Mouse (Mus musculus): ENCODE measurements around the gene Tubb1.

Tubb1 gene

DNA sequence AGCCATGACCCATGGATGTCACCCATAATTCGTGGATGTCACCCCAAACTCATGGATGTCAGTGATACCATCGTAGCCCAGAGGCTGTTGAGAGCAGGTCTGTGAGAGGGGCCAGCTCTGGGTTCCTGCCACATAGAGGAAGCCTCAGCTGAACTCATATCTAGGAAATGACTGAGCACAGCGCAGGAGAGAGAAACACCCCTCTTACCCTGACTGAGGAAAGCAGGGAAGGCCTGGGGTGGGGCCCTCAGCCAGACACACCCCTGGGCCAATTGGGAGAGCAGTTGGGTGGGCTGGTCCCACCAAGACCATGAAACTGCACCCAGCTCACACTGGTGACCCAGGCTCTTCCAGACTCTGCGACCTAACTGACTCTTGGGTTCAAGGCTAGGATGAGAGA lies at the start of gene Tubb1:
Tubb1 (plus strand) TSS at position 343 of the 400 bp plus-strand sequence.
- DNase-seq = peak; percentile 79

DNA sequence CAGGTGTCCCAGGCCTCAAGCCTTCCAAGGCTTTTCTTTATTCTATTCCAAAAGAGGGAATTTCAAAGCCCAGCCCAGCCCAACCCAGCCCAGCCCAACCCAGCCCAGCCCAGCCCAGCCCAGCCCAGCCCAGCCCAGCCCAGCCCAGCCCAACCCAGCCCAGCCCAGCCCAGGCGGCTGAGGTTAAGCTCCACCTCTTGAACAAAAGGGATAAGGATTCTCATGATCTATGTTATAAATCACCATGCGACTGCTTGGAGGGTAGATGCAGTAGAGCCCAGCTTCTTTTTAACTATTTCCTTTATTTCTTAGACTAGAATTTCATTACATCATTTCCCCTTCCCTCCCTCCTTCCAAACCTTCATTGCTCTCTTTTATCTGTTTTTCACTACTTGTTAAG lies 40.3 kb upstream of the Tubb1 start:
- peak; percentile 42 for DNase-seq

DNA sequence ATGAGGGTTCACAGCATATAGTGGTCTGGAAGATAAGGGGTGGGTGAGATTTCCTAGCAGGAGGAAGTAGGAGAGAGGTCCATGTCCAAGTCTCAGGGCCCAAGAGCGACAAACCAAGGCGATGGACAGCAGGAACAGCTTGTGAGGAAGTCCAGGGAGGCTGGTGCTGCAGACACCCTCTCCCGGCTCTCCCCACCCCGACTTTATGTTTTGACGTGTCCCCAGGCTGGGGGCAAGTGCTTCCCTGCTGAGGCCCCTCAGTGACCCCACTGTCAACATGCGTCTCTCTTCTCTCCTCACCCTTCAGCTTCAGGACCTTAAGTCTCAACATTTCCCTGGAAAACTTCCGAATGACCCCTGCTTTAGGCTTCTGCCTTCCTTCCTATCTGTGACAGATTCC lies 37.4 kb upstream of the Tubb1 start:
- no peak for DNase-seq

DNA sequence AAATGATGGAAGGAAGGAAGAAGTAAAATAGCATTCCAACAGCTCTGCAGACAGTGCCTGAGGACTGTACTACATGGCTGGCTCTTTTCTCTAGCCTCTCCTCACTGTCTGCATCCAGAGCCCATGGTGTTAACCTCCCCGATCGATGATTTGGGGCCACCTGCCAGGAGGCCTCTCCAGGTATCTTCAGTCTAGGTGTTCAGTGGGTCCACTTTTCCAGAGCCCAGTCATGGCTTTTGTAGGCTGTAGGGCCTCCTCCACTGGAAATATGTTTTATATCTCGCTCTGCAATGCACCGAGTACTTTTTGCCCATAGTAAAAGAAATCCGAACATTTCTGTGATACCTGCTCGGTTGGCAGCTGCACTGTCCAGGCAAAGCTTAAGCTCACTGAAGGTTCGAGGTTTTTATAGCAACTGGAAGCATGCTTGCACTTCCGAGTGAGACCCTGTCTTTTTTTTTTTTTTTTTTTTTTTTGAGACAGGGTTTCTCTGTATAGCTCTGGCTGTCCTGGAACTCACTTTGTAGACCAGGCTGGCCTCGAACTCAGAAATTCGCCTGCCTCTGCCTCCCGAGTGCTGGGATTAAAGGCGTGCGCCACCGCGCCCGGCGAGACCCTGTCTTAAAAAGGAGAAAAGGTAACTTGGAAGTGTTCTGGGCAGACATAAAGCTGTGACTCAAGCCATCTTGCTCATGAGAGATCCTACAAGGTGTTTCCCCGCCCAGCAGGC lies 35.3 kb upstream of the Tubb1 start:
- no peak for DNase-seq

DNA sequence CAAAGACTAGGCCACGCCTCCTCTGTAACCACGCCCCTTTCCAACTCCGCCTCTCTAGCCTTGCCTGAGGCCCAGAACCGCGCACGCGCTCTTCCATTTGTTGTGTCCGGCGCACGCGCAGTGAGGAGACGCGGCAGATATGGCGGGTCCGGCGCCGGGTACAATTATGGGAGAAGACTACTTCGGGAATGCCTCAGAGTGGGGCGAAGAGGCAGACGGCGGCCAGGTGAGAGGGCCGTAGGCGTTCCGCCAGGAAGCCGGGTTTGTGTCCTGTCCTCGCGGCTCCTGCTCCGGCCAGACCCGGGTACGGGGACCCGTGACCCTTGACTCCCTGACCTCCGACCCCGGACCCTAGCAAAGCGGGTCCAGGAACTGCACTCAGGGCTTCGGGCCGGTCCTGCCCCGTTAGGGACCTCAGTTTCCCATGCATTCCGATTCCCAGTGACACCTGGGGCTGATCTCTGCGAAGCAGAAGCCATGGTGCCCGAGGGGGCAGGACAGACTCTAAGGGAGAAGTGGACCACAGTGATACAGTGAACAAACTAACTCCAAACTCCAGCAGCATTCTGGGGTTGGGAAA lies 34.7 kb upstream of the Tubb1 start, which contains the start of gene Nelfcd:
Nelfcd (plus strand) TSS at position 74 of the 580 bp plus-strand sequence.
- peak; percentile 99 for DNase-seq

DNA sequence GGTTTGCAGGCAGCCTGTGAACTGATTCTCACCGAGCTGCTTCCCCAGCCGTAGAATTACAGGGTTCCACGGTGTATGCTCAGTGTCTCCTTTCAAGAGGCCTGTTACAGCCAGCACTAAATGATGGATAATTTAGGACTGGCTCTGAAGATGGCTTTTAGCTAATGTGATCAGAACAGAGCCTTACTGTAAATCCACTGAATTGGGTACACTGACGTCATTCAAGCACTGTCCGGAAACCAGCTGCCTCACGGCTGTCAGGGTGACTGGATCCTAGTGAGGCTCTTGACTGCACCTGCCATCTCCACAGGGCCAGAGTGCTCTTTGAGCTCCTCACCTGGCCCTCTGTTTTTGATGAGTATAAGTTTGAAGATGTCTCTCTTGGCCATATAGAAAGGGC lies 29.4 kb upstream of the Tubb1 start:
- DNase-seq = no peak

DNA sequence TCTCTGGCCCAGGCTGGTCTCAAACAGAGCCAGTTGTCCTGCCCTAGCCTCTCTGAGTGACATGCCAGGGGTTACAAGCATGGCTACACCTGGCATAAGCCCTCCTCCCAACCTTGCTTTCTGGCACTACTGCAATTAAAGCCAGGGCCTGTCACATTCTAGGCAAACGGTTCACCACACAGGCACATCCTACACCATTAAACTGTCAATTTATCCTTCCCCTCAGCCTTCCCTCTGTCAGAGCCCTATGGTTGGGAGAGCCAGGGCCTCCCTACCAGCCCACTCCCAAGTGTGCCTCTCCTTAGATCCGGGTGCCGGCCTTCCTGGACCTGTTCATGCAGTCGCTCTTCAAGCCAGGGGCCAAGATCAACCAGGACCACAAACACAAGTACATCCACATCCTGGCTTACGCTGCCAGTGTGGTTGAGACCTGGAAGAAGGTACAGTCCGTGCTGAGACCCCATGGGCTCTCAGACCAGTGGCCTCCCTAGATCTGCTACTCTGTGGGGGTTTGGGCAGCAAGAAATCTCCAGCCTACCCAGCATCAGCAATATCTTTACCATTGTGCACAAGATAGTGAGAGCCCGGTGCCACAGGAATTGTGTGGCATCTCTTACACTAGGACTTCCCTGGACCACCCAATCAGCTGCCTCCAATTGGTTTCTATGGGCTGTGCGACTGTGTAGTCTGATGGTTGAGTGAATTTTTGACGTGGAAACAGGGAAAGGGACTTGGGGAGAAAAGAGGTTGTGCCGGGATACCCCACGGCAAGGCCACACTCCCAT lies 26.0 kb upstream of the Tubb1 start:
- DNase-seq = no peak

DNA sequence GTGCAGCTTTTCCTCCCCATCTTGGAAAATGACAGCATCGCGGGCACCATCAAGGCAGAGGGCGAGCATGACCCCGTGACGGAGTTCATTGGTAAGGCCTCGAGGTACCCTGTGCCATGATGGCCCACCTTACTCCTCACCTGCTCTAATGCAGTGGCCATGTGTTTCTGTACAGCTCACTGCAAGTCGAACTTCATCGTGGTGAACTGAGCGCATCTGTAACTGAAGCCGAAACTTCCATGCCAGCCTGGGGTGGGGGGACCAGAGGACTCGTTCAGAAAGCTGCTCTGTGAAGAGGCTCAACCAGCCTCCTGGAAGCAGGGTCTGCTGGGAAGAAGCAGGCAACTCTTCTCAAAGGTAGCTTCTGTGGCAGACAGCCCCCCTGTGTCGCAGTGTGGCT lies 23.6 kb upstream of the Tubb1 start:
- DNase-seq = no peak

DNA sequence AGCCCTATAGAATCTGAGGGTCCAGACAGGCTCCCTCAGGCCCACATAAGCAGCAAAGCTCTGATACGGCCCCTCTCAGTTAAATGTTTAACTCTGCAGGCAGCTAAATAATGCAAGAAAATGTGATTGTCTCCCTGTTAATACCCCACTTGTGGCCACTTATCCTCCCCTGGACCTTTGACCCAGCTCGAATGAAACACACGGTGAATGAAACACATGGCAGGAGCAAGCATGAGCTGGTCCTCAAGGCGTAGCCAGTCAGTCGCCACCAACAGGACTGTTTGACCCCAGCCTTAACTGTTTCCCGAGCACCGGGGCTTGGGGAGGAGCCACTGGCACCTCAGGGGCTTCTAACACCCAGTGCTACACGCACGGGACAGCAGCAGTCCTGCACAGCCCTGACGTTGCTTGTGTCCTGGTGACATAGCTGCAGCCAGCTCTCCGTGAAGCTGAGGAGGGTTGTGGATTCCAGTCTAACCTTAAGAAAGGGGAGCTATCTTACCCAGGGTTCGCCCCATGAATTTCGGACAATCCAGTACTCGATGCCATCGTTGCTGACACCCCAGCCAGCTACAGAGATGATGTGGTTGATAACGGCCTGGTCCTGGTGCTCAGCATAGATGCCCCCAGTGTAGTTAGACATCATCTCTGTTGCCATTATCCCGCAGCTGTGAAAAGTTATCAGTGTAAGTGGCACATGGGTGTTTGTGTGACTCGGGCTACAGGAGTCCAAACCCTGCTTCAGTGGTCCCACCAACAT lies 22.2 kb upstream of the Tubb1 start:
- no peak for DNase-seq

DNA sequence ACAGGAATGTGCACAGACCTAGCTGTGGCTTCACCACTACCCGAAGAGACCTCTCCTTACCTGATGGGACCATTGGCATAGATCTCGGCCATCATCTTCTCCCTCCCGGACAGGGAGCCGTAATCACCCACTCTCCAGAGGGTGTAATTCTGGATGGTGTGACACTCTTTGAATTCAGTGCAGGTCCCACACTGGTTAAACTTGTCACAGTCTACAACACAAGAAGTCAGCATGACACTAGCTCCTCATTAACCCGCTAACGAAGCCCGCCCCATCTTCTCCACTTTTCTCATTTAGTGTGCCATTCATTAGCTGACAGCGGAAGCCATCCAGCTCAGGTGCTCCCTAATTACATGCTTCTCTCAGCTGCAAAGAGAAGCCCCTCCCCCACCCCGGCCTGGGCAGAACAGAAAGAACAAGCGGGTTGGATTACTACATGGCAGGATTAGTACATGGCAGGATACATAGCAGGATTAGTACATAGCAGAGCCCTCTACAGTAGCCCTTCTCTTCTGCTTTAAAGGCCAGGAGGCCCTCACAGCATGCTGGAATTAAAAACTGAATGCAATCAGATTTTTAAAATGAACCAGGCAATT lies 21.4 kb upstream of the Tubb1 start:
- no peak for DNase-seq

DNA sequence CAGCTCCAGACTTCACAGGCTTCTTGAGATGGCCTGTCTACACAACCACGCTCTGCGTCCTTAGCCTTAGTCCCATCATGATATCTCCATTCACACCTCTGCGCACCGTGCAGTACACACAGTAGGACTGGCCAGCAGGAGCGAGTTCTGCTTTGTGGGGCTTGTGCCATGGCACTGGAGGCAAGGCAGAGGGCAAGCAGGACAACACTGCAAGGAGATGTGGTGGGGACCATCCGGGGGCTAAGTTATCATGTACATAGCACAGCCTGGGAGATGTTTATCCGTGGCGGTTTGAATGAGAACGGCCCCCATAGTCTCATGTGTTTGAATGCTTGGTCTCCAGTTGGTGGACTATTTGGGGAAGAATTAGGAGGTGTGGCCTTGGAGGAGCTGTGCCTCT lies 15.6 kb upstream of the Tubb1 start:
- DNase-seq = no peak

DNA sequence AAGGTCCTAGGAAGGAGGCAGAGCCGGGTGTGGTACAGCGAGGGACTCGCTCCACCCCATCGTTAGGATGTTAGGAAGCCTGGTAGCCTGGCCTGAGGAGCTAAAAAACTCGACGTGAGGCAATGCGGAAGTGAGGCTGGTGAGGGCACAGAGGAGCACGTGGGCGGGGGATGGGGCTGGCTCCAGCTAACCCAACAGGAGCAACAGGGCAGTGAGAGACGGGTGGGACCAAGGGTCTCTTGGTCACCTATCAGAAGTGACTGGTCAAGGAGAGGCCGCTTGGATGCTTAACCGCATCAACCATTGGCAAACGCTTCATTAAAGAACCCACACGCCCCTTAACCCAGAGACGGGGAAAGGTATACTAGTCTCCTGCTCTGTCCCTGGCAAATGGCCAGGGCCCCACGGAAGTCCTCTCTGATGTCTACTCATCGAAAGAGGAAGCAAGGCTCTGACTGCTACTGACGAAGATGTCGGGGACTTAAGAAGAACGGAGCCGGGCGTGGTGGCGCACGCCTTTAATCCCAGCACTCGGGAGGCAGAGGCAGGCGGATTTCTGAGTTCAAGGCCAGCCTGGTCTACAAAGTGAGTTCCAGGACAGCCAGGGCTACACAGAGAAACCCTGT lies 14.3 kb upstream of the Tubb1 start:
- DNase-seq = no peak

DNA sequence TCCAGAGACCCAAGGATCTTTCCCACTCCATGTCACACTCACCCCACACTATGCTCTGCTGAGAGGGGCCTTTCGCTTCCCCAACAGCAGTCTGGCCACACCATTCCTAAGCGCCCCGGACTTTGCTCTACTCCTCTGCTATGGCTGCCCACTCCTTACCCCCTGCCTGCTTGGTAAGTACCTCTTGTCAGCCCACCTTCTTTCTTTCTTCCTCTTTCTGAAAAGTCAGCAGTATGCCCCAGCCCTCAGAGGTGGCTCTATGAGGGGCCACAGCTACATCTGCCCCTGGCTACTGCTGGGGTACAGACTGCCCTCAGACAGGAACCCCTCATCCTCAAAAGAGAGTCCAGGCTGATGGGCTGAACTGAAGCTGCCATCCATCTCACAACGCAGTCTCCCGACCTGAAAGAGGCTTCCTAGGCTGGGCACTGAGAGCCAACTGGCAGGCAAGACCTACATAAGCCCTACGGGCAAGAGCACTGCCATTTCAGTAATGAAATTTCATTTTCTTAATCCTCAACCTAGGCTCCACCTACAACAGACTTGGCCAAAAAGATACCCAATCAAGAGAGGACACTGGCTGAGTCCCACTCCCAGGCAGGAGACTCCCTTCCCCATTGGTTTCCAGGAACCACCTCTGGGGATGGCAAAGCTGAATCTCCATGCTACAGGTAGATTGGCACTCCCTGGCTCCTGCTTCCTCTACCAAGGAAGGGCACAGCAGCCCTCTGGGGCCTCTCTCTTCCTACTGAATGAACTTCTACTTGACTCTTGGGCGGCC lies 13.4 kb upstream of the Tubb1 start:
- DNase-seq = no peak

DNA sequence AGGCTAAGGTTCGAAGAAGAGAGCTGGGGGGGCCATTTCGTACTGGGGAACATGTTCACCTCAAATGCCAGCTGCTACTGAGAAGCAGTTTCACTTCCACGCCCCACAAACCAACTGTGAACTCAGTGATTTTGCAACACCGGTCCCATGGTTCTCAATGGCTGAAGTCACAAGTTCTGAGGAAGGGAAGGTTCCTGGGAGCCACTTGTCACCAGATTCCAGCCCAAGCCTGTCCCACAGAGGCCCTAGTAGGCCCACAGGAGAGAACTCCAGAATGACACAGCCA lies 12.9 kb upstream of the Tubb1 start:
- peak; percentile 14 for DNase-seq

DNA sequence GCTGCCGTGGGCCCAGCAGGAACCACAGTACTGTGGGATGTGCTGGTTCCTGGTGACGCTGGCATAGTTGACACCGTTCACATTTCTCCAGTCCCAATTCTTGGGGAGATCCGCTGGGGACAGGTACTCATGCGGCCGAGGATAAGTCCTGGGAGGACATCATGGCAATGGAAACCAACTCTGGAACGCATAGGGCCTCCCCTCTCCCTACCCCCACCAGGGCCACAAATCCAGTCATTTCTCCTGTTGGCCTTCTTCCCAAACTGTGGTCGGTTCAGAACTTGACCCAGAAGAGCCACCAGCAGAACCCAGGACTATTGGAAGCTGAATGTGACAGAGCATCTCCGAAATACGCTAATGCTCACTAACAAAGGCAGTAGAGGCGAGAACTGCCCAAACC lies 12.3 kb upstream of the Tubb1 start:
- no peak for DNase-seq

DNA sequence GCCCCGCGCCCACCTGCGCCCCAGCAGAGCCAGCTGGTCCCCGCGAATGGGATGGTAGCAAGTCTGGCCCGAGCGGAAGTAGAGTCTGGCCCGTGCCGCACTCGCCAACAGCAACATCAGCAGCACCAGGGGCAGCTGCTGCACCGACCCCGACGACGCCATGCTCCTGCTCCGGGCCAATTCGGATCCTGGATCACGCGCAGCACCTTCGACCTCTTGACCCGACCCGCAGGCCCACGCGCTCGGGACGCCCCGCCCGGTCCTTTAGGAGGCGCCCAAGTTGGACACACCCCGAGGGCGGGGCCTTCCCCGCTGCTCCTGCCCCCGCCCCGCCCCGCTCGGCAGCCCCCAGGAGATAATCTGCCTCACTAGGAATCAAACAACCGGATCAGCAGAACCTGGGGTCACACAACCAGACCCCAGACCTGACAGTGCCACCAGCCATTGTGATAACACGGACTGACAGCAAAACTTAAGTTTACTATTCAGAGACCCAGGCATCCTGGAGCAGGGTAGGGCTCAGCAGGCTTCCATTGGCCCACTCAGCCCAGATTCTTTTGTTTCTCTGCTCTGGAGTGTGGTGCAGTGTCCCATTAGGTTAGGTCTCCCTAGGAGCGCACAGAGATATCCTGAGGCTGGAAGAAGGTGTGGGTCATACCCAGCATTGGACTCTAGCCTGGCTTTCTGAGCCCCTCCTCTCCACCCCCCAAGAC lies 11.6 kb upstream of the Tubb1 start, which contains the start of gene Ctsz:
Ctsz (minus strand) TSS at position 303 of the 713 bp plus-strand sequence.
- DNase-seq = peak; percentile 91

DNA sequence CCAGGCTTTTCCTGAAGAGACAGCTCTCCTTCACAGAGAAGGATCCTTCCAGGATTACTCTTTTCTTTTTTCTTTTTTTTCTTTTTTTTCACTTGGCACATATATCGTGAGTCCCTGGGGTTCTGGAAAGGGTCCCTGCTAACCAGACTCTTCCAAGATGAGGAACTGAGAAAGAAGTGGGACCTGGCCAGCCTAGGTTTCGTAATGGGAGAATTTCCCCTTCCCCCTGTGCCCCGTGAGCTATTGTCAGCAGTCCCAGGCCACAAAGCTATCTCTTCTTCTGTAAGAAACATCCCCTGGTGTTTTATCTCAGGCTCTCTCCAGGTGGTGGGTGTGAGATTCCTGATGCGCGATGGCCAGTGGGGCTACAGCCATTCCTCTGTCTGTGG lies 11.1 kb upstream of the Tubb1 start:
- DNase-seq = no peak

DNA sequence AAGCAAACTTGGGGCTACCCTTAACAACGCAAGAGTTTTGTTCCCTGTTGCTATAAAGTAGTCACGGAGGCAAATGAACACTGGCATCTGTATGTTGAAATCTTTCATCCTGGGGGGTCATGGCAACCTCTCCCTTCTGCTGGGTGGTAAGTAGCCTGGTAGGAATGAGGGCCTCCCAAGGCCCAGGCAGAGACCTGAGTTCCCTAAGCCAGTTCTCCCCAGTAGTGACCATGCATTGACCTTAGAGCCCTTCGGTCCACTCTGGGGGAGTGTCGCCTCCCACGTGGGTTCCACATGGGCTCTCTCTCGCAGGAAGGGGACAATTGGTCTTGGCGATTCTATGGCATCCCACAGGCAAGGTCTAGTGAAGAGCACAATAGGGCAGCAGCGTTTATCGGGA lies 10.5 kb upstream of the Tubb1 start:
- DNase-seq = no peak

DNA sequence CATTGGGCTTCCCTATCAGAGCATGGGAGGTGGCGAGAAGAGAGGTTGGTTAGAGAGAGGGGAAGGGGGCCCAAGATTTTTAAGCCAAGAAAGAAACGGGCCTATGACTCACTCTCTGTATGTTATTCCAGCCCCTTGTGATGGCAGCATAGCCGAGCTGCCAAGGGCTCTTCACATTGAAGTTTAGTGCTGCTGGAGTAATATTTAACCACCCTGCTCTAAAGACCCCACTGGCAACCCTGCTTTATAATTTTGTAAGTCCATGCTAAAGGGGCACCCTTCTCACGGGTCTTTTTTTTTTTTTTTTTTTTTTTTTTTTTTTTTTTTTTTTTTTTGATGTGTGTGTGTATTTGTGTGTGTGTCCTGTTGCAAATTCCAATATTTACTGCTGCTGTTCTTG lies 8.6 kb upstream of the Tubb1 start:
- no peak for DNase-seq

DNA sequence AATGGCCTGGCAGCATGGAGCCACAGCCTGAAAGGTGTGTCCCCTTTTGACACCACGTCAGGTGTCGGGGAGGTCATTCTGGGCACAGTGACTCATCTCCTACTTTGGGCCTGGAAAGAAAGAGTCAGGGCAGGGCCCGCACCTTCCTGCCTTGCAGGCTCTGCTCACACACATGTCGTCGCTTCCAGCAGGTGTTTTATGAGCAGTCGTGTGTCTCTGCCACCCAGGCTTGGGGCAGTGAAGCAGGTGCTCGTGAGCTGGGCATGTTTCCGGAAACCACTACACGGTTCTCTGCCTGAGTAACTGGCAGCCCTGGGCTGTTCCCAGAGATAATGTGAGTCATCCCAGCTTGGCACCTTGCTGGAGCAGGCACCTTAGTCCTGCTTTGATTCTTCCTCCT lies 8.0 kb upstream of the Tubb1 start:
- no peak for DNase-seq

DNA sequence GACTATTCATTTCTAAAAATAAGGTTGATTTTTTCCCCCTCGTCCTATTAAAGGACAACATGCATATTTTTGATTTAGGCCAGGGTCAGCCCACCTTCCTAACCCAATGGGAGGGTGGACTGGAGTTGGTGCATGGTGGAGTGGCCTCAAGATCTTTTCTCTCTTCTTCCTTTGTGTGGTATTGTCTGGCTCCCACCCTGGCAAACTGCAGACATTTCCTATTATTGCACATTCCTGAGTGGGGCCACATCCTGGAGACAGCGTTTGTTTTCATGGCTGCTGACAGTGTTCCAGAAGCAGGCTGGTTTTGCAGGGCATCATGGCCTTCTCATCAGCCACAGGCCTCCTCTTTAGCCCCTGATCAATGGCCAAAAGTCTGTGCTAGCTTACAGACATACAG lies 7.4 kb upstream of the Tubb1 start:
- DNase-seq = no peak

Measured in liver (tissue).